Mouse (Mus musculus): ENCODE results near the gene Gan. TPM values are rescaled to one million over a fixed set of nuclear protein-coding genes. Genes with fewer than 3 reads are reported as not detected.

The Gan gene
- polyA plus RNA-seq (2015; fragmentation: Nextera tagmentation; extraction: Ambion mirVana): 2.1 and 2.5 TPM in 2 replicates

DNA sequence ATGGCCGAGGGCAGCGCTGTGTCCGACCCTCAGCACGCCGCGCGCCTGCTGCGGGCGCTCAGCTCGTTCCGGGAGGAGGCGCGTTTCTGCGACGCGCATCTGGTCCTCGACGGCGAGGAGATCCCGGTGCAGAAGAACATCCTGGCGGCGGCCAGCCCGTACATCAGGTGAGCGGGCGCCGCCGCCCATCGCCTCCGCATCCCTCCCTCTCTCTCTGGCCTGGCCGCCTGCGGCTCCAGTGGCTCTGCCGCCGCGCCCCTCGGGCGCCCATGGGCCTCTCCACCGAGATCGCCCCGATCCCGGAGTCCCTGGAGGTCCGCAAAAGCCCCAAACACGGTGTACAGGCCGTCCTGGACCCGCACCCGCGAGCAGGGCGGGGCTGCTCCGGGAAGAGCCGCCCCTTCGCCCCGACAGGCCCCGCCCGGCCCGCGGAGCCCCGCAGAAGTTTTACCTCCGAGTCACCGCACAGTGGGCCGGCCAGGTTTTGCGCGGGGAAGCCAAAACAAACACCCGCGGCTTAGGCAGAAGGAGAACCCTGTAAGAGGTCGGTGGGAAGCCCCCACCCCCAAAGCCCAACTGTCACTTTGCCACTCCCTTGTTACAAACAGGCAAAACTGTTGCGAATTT lies at the start of gene Gan:
Gene Gan, plus strand, starts transcription at position 1 of the 627 bp plus-strand sequence.
- ATAC-seq: peak; percentile 76
- peaks cover 18% of the 10 kb centered on the region for H3K4me1 ChIP-seq (replicated peaks)
- H3K4me2 ChIP-seq (replicated peaks): peak within 1 kb of the TSS; percentile 79
- H3K4me3 ChIP-seq (replicated peaks): peak within 1 kb of the TSS; percentile 100
- no peaks in the 10 kb centered on the region for H3K9me3 ChIP-seq
- H3K27me3 ChIP-seq (replicated peaks): no peaks in the 10 kb centered on the region
- H3K9ac ChIP-seq: peak within 1 kb of the TSS; percentile 96
- H3K36me3 ChIP-seq: no peaks in the 10 kb centered on the region
- peak within 1 kb of the TSS; percentile 88 for H3K27ac ChIP-seq
- under 1% methylated on average over 62 of the region's 65 CpGs for WGBS

DNA sequence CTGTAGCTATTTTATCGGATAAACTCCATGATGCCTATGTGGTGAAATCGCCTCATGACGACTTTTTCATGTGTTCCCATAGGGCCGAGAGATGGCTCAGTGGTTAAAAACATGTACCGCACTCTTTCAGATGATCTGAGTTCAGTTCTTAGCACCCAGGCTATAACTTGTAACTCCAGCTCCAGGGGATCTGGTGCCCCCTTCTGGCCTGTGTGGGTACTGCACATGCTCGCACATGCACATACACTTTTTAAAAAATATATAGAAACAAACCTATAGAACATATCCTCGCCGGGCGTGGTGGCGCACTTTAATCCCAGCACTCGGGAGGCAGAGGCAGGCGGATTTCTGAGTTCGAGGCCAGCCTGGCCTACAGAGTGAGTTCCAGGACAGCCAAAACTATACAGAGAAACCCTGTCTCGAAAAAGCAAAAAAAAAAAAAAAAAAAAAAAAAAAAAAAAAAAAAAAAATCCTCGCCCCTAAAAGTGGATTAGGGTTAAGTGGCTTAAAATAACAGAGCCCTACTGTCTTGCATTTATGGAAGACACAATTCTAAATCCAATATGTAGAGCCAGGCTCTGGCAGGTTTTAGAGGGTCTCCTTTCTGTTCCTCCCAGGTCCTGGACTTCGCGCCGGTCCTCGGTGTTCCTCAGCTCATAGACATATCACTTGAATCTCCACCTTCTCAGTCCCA lies 48.8 kb upstream of the Gan start:
- no peak overlapping the region for H3K4me2 ChIP-seq (replicated peaks)
- no peaks in the 10 kb centered on the region for H3K27me3 ChIP-seq (replicated peaks)
- no peak overlapping the region for H3K27ac ChIP-seq
- no peak overlapping the region for H3K4me3 ChIP-seq (replicated peaks)
- H3K9ac ChIP-seq: no peak overlapping the region
- H3K36me3 ChIP-seq: no peaks in the 10 kb centered on the region
- WGBS: 94% methylated on average over 19 of the region's 19 CpGs
- H3K9me3 ChIP-seq: no peaks in the 10 kb centered on the region
- H3K4me1 ChIP-seq (replicated peaks): peaks cover 4% of the 10 kb centered on the region
- ATAC-seq: no peak

DNA sequence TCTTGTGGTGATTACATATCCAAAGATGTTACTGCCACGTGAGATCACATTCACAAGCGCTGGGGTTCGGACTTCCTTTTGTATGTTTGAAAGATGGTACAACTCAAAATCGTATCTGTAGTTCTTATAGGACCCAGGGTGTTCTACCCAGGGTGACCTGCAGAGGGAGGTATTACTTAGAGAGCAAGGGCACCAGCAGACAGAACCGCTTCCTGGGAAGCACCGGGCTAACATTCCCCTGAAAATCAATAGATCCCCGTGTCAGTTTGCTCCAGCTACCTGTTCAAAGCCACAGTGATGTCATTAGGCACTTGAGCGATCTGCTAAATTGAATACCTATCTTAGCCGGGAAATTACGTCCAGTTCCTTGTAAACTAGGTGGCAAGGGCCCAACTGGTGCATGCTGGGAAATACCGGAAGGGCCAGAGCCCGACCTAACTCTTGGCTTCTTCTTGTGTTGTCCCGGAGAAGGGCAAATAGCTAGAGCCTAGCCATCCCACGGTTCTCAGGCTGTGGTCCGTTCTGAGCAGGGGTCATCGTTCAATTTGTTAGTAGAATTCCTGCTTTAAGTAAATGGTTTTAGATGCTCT lies 48.0 kb upstream of the Gan start:
- Histone ChIP-seq H3K4me2 (replicated peaks) (no peak overlapping the region), H3K27me3 (replicated peaks) (no peaks in the 10 kb centered on the region), H3K9me3 (no peaks in the 10 kb centered on the region), H3K4me3 (replicated peaks) (no peak overlapping the region), H3K9ac (no peak overlapping the region), H3K27ac (no peak overlapping the region), H3K4me1 (replicated peaks) (peaks cover 8% of the 10 kb centered on the region), H3K36me3 (no peaks in the 10 kb centered on the region)
- no peak for ATAC-seq
- 48% methylated on average over 16 of the region's 16 CpGs for WGBS

DNA sequence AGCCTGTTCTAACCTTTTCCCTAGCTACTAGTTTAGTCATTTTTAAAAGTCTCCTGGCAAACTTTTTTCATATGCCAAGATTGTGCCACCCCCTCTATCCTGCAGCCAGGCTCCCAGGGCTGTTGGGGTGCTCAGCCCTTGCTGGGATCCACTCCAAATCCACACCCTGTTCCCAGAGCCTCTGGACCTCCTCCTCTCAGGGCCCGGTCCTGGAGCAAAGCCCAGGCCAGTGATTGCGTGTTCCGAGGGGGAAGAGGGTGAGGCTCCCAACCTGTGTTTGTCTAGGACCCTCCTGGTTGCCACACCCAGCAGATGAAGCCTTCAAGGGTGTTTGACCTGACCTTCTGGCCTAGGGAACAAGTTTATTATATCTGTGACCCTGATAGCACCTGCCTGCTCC lies 46.3 kb upstream of the Gan start:
- Histone ChIP-seq H3K27me3 (replicated peaks) (no peaks in the 10 kb centered on the region), H3K4me3 (replicated peaks) (no peak overlapping the region), H3K27ac (no peak overlapping the region), H3K9ac (no peak overlapping the region), H3K36me3 (no peaks in the 10 kb centered on the region), H3K4me1 (replicated peaks) (peaks cover 15% of the 10 kb centered on the region), H3K4me2 (replicated peaks) (0 out of 2 replicates have a peak overlapping the region, but pooled peaks have one; percentile 6), H3K9me3 (no peaks in the 10 kb centered on the region)
- 53% methylated on average over 3 of the region's 3 CpGs for WGBS
- ATAC-seq: no peak

DNA sequence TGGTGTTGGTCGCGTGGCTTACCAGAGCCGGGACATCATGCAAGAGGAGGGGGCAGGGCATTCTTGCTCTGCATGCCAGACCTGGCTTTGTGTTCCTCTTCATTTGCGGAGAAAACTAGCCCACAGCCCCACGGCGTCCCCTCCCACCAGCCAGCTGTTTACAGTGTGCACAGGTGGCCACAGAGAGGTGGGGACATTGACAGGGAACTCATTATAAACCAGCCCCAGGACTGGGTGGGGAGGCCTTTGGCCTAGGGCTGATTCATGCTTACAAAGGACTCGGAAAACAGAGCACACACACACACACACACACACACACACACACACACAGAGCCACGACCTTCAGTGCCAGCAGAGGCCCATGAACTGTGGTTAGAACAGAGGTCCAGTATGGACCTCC lies 45.7 kb upstream of the Gan start:
- Histone ChIP-seq H3K4me3 (replicated peaks) (no peak overlapping the region), H3K9ac (no peak overlapping the region), H3K9me3 (no peaks in the 10 kb centered on the region), H3K27me3 (replicated peaks) (no peaks in the 10 kb centered on the region), H3K4me1 (replicated peaks) (peaks cover 15% of the 10 kb centered on the region), H3K27ac (no peak overlapping the region), H3K36me3 (no peaks in the 10 kb centered on the region), H3K4me2 (replicated peaks) (0 out of 2 replicates have a peak overlapping the region, but pooled peaks have one; percentile 6)
- ATAC-seq: peak; percentile 32; the same call in 1 of the 2 replicates
- WGBS: 42% methylated on average over 8 of the region's 8 CpGs

DNA sequence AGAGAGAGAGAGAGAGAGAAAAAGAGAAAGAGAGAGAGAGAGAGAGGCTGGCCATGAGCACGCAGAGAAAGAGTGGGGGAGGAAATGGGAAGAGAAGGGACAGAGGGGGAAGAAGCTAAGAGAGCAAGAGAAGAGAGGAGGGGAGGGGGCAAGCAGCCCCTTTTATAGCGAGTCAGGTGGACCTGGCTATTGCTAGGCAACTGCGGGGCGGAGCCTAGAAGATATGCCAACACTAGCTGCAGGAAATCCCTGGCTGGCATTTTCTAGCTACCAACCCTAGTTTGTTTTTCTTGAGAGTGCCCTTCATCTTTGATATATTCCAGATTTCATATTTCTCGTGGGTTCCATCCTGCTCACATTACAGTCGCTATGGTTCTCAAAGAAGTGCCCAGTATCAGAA lies 42.8 kb upstream of the Gan start:
- peak overlapping the region; percentile 91 for H3K27ac ChIP-seq

DNA sequence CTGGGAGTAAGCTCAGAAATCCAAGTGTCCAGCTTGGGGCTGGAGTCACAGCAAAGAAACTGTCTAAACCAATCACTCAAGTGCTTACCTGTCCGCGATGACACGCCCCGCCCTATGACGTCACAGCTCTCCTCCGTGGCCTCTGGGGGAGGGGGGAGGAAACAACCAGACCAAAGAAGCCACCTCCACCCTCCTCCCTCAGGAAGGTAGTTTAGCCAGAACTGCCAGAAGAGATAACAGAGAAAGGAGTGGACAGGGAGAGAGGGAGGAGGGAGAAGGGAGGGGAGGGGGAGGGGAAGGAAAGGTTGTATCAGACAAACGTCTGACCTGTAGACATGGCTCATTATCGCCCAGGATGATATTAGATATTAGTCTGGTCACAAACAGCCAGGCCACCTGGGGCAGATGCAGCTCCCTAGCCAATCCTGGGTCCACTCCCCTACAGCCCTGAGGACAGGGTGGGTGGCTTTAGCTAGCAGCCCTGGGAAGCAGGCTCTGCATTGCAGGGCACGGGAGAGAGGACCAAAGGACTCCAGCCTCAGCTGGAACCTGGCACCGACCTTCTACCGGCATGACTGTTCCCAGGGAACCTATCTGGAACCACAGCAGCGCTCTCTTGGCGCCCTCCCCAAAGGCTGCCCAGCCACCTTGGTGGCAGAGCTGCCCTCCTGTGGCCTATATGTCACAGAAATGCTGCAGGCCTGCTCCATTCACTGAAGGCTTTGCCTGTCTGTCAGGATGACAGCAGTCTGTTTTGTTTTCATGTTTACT lies 42.1 kb upstream of the Gan start:
- Histone ChIP-seq H3K36me3 (no peaks in the 10 kb centered on the region), H3K4me1 (replicated peaks) (peaks cover 15% of the 10 kb centered on the region), H3K9ac (no peak overlapping the region), H3K4me3 (replicated peaks) (no peak overlapping the region), H3K27me3 (replicated peaks) (no peaks in the 10 kb centered on the region), H3K9me3 (no peaks in the 10 kb centered on the region), H3K4me2 (replicated peaks) (peak overlapping the region; percentile 44), H3K27ac (peak overlapping the region; percentile 91)
- WGBS: 12% methylated on average over 13 of the region's 13 CpGs
- ATAC-seq: peak; percentile 84

More for the DNA sequence above, 42.8 kb upstream of the Gan start:
- ATAC-seq: peak; percentile 17; the same call in 1 of the 2 replicates
- no peak overlapping the region for H3K9ac ChIP-seq
- no peaks in the 10 kb centered on the region for H3K9me3 ChIP-seq
- peak overlapping the region; percentile 44 for H3K4me2 ChIP-seq (replicated peaks)
- no peaks in the 10 kb centered on the region for H3K36me3 ChIP-seq
- H3K4me1 ChIP-seq (replicated peaks): peaks cover 15% of the 10 kb centered on the region
- WGBS: 25% methylated on average over 6 of the region's 6 CpGs
- no peak overlapping the region for H3K4me3 ChIP-seq (replicated peaks)
- H3K27me3 ChIP-seq (replicated peaks): no peaks in the 10 kb centered on the region

DNA sequence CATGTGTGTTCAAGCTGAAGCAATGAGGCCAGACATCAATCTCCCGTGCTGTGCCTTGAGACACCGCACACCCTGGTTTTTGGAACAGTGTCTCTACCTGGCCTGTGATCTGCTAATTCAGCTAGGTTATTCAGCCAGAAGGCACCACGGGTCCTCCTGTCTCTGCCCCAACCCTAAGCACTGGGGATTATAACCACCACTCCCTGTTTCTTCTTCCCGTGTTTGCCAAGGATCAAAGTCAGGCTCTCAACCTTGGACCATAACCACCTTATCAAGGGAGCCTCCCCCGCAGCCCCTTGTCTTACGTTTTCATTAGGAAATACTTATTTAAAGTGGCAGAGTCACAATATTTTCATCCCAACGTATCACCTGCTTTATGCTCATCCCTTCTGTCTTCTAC lies 41.4 kb upstream of the Gan start:
- Histone ChIP-seq H3K27ac (peak overlapping the region; percentile 91), H3K9me3 (no peaks in the 10 kb centered on the region), H3K4me1 (replicated peaks) (peaks cover 17% of the 10 kb centered on the region), H3K4me2 (replicated peaks) (peak overlapping the region; percentile 44), H3K27me3 (replicated peaks) (no peaks in the 10 kb centered on the region), H3K36me3 (no peaks in the 10 kb centered on the region), H3K4me3 (replicated peaks) (no peak overlapping the region), H3K9ac (no peak overlapping the region)
- WGBS: 65% methylated on average over 7 of the region's 7 CpGs
- peak; percentile 60 for ATAC-seq

DNA sequence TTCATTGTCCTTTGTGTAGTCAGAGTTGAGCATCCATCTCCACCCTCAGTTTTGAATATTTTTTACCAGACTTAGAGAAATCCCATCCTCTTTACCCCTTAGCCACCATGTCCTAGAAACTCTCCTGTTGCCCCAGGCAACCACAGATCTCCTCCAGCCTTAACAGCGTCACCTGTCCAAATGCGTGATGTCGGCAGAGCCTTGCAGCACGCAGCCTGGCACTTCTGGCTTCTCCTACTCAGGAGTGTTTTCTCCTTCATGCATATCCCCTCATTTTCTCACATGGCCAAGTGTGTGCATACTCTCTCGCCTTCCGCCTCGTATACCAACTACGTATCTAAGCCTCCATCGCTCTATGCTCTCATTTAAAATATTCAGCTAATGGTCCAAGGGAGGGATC lies 39.5 kb upstream of the Gan start:
- H3K36me3 ChIP-seq: no peaks in the 10 kb centered on the region
- no peak overlapping the region for H3K4me3 ChIP-seq (replicated peaks)
- H3K9me3 ChIP-seq: no peaks in the 10 kb centered on the region
- no peak for ATAC-seq
- peaks cover 15% of the 10 kb centered on the region; the same call in 1 of the 2 replicates for H3K4me1 ChIP-seq (replicated peaks)
- H3K27ac ChIP-seq: no peak overlapping the region
- WGBS: 81% methylated on average over 9 of the region's 9 CpGs
- H3K4me2 ChIP-seq (replicated peaks): no peak overlapping the region
- H3K9ac ChIP-seq: no peak overlapping the region
- no peaks in the 10 kb centered on the region for H3K27me3 ChIP-seq (replicated peaks)

DNA sequence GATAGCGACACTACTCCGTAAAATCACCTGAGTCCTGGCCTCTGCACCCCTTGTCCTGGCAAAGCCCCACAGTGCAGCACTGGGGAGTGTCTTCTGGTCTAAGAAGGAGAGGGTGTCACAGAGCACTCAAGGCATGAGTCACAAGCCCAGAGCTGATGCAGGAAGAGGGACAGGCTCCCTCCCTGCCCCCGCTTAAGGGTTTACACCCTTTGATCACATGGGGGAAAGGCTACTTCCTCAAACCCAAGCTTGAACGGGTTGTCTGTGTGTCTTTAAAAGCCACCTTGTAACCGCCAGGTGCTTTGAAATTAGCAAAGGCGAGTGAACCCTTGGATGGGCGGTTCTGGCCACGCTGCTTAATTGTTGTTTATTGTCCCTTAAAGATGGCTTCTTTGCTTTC lies 36.7 kb upstream of the Gan start:
- Histone ChIP-seq H3K4me2 (replicated peaks) (no peak overlapping the region), H3K36me3 (no peaks in the 10 kb centered on the region), H3K4me3 (replicated peaks) (no peak overlapping the region), H3K9ac (no peak overlapping the region), H3K4me1 (replicated peaks) (0 out of 2 replicates have a peak, but pooled peaks cover 5% of the 10 kb centered on the region), H3K27me3 (replicated peaks) (no peaks in the 10 kb centered on the region), H3K27ac (peak overlapping the region; percentile 77), H3K9me3 (no peaks in the 10 kb centered on the region)
- WGBS: 46% methylated on average over 8 of the region's 8 CpGs
- peak; percentile 84 for ATAC-seq

DNA sequence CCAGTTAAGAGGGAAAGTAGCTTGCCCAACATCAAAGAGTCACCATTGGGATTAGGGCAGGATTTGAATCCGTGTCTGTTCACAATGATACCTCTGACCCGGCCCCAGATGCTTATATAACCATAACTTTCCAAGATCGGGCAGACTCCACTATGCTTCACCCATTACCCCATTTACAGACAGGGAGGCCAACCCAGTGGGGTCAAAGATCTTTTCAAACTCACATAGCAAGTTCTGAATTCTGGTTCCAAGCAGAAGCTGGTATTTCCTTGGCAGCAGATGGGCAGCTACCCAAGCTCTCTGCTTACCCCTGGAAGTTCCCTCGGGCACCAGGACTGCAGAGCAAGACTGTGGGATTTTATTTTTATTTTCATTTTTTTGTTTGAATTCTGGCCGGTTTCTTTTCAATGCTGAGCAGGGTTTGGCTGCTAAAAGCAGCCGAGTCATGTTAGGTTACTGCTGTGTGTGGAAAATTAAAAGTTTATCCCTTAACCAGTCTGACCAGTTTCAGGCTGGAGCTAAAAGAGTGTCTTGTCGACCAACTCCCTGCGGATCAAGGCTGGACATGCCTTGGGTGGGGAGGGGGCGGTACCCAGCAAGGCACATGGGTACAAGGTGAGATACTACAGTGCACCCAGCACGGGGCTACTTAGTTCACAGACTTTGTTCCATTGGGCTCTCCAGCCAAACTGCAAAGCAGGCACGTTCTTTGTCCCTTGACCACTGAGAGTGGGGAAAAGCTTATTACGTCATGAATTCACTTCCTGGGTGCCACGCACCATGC lies 33.9 kb upstream of the Gan start:
- Histone ChIP-seq H3K27me3 (replicated peaks) (no peaks in the 10 kb centered on the region), H3K4me2 (replicated peaks) (peak overlapping the region; percentile 24), H3K9me3 (no peaks in the 10 kb centered on the region), H3K36me3 (no peaks in the 10 kb centered on the region), H3K4me1 (replicated peaks) (0 out of 2 replicates have a peak, but pooled peaks cover 4% of the 10 kb centered on the region), H3K4me3 (replicated peaks) (no peak overlapping the region), H3K27ac (peak overlapping the region; percentile 71), H3K9ac (no peak overlapping the region; the same call in 1 of the 2 replicates)
- ATAC-seq: peak; percentile 90
- 60% methylated on average over 13 of the region's 13 CpGs for WGBS

Measured in intestine, embryonic 15.5 days (tissue).